Mouse (Mus musculus) intestine, embryonic 16.5 days (tissue): ENCODE results near the gene Fam129b. TPM values are rescaled to one million over a fixed set of nuclear protein-coding genes. Genes with fewer than 3 reads are reported as not detected.

Experiments used
- ATAC-seq: fragments of 200-750 bp; cut with Nextera tagmentation; 2 replicates; pipeline ENCODE4 v1.8.0; 2017; ENCODE audit warnings: moderate TSS enrichment, moderate library complexity
- H3K27ac ChIP-seq: fragments of 300-500 bp; sonication (generic); 2 replicates; pipeline ENCODE4 v1.5.1; 2014; ENCODE audit warnings: mild to moderate bottlenecking, low read length
- H3K27me3 ChIP-seq: fragments of 300-500 bp; sonication (generic); replicated peaks from 2 replicates; pipeline ENCODE4 v1.6.1; 2014; ENCODE audit warnings: low read length, control low read depth, mixed read lengths; ENCODE audit not compliant: control insufficient read depth, insufficient read depth
- H3K36me3 ChIP-seq: fragments of 300-500 bp; sonication (generic); 2 replicates; pipeline ENCODE4 v1.6.1; 2014; ENCODE audit warnings: low read length, control low read depth; ENCODE audit not compliant: control insufficient read depth, insufficient read depth
- H3K4me1 ChIP-seq: fragments of 300-500 bp; sonication (generic); 2 replicates; pipeline ENCODE4 v1.6.1; 2014; ENCODE audit warnings: low read length, control low read depth, mixed read lengths; ENCODE audit not compliant: control insufficient read depth, insufficient read depth
- H3K4me2 ChIP-seq: fragments of 300-500 bp; sonication (generic); 2 replicates; pipeline ENCODE4 v1.6.1; 2014; ENCODE audit warnings: low read depth, low read length, control low read depth
- H3K4me3 ChIP-seq: fragments of 300-500 bp; sonication (generic); 2 replicates; pipeline ENCODE4 v1.5.1; 2014; ENCODE audit warnings: mild to moderate bottlenecking, low read length
- H3K9ac ChIP-seq: fragments of 300-500 bp; sonication (generic); 2 replicates; pipeline ENCODE4 v1.6.1; 2014; ENCODE audit warnings: low read depth, low read length
- H3K9me3 ChIP-seq: fragments of 300-500 bp; sonication (generic); 2 replicates; pipeline ENCODE4 v1.6.1; 2016; ENCODE audit warnings: low read length, control low read depth; ENCODE audit not compliant: control insufficient read depth
- WGBS: fragments of 180-500 bp; shearing (Covaris S2); extraction: QIAGEN DNeasy Blood & Tissue Kit; methylation state at CpG from one replicate; pipeline ENCODE4 v1.1.7; 2014; 5-methylcytosine and 5-hydroxymethylcytosine counted together
- polyA plus RNA-seq: library from polyadenylated mRNA; unstranded; fragments of >200 nt; fragmentation: Nextera tagmentation; extraction: Ambion mirVana; gene quantifications from 2 replicates; pipeline ENCODE4 v1.2.1, GENCODE M21; 2015

The Fam129b gene
- polyA plus RNA-seq: 35.4 and 37.8 TPM in 2 replicates

DNA sequence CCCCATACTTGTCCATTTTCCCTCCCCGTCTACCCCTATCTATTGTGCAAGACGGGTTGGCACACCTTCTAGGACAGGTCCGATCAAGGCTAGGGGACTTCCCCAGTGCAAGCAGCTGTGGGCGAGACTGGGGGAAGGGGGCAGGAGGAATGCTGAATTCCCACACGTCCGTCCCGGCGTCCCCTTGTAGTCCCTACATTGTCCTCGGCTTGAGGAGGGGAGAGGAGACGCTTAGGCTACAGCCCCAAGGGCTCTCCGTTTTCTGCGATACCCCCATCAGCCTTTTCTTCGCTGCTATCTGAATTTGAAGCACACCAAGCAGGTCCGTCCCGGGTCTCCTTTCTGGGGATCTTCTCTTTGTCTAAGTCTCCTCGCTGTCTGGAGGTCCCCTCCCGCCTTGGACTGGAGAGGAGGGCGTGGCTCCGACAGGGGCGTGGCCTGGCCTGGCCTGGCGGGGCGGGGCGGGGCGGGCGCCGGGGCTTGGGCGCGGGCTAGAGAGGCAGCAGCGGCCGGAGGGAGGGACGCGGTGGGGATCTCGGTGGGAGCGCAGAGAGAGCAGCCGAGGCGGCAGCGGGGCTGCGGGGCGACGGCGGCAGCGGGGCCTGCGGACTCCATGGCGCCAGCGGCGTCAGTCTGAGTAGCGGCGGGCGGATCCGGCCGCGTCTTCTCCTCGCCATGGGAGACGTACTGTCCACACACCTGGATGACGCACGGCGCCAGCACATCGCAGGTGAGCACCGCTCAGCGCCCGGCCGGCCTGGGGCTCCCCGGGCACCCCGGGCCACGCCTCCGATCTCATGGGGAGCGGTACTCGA, at the start of gene Fam129b:
TSS of gene Fam129b (plus strand) at position 440 of the 815 bp plus-strand sequence.
- Histone ChIP-seq H3K9me3 (no peaks in the 10 kb centered on the region), H3K4me2 (peak within 1 kb of the TSS; percentile 78), H3K9ac (peak within 1 kb of the TSS; percentile 88), H3K27ac (peak within 1 kb of the TSS; percentile 91), H3K27me3 (no peaks in the 10 kb centered on the region), H3K36me3 (no peaks in the 10 kb centered on the region), H3K4me3 (peak within 1 kb of the TSS; percentile 83), H3K4me1 (peaks cover 56% of the 10 kb centered on the region)
- WGBS: under 1% methylated on average over 66 of the region's 68 CpGs
- ATAC-seq: peak; percentile 88

DNA sequence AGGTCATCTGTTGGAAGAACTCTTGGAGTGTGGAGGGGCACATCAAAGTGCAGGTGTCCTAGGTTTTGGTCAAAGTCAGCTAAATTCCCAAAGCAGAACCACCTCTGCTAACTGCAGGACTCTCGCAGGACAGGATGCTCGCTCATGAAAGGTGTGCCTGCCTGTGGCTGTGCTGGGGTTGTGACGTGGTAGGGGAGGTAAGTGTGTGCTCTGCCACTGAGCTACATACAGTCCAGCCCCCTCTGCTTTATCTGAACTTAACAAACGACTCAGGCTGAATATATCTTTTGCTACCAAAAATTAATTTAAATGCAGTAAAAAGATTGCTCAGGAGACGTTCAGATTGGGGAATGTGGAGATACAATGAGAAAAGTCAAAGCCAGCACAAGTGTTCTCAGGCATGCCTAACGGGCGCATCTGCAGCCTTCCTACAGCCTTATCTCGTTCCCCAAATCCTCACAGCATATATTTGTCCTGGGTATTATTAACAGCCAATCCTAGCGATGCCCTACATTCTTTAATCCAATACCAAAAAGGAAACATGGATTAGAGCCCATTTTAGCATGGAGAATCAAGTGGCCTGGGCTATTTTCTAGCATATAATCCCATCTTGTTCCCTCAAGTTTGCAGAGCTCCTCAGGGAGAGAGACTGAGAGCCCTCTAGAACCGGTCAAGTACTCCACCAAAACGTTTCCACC, 46.8 kb upstream of the Fam129b start:
- Histone ChIP-seq H3K4me2 (no peak overlapping the region), H3K27ac (no peak overlapping the region), H3K27me3 (no peaks in the 10 kb centered on the region), H3K4me1 (peaks cover 9% of the 10 kb centered on the region; the same call in 1 of the 2 replicates), H3K9ac (no peak overlapping the region; the same call in 1 of the 2 replicates), H3K36me3 (no peaks in the 10 kb centered on the region), H3K4me3 (no peak overlapping the region), H3K9me3 (no peaks in the 10 kb centered on the region)
- 73% methylated on average over 11 of the region's 11 CpGs for WGBS
- ATAC-seq: no peak

GRCm38 (mm10) chr2:32834496-32834895, 41.4 kb upstream of the Fam129b start:
- peak overlapping the region; percentile 74 for H3K27ac ChIP-seq
- H3K9ac ChIP-seq: 0 out of 2 replicates have a peak overlapping the region, but pooled peaks have one; percentile 17
- H3K4me1 ChIP-seq: peaks cover 12% of the 10 kb centered on the region; the same call in 1 of the 2 replicates
- H3K36me3 ChIP-seq: no peaks in the 10 kb centered on the region
- H3K27me3 ChIP-seq: no peaks in the 10 kb centered on the region
- H3K4me3 ChIP-seq: no peak overlapping the region
- H3K9me3 ChIP-seq: no peaks in the 10 kb centered on the region
- peak; percentile 64 for ATAC-seq
- WGBS: 24% methylated on average over 7 of the region's 7 CpGs
- peak overlapping the region; percentile 7 for H3K4me2 ChIP-seq

DNA sequence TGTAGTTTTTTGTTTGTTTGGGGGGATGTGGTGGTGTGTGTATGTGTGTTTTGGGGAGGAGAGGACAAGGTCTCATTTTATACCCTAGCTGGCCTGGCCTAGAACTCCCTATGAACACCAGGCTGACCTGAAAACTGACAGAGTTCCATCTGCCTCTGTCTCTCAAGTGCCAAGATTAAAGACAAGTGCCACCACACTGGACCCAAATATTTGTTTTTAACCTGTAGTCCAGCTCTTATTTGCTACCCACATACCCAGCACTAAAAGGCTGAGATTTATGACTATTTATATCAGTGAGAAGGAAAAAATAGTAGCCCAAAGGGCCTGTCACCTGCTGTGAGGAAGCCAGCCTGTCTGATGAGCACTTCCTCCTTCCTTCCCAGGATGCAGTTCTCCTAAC, 40.3 kb upstream of the Fam129b start:
- no peaks in the 10 kb centered on the region for H3K9me3 ChIP-seq
- H3K9ac ChIP-seq: no peak overlapping the region
- ATAC-seq: no peak
- H3K4me1 ChIP-seq: peaks cover 12% of the 10 kb centered on the region; the same call in 1 of the 2 replicates
- H3K27me3 ChIP-seq: no peaks in the 10 kb centered on the region
- peak overlapping the region; percentile 74; the same call in 1 of the 2 replicates for H3K27ac ChIP-seq
- H3K36me3 ChIP-seq: no peaks in the 10 kb centered on the region
- no peak overlapping the region for H3K4me2 ChIP-seq
- H3K4me3 ChIP-seq: no peak overlapping the region

DNA sequence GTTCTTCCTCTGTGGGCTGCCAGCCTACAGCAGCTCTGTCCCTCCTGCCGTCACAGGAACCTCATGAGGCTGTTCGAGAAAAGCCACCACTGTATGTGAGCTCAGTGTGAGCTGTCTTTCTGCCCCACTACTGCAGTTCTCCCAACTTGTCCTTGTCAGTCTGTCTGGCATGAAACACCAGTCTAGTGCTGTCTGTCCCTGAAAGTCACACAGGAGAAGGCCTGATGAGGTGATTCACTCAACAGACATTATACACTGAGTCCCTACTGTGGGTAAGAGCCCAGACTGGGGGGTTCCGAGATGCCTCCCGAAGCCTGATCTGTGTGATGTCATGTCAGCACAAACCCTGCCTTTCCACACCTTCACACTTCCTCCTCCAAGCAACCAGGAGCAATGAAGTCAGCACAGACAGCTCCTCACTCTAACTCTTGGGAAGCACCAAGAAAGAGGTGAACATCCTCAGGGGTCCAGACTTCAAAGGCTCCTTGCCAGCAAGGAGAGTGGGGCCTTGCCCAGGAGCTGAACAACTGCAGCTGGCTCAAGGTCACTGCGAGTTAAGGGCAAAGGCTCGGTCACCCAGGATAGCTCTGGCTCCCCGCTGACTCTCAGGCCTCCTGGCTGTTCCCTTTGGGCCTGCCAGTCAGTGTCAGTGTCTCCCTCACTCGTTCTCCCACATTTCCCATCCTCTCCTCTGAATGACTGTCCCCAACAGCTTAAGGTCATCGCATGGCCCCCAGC, 37.6 kb upstream of the Fam129b start:
- no peak for ATAC-seq
- H3K27ac ChIP-seq: no peak overlapping the region
- no peak overlapping the region for H3K9ac ChIP-seq
- no peaks in the 10 kb centered on the region for H3K36me3 ChIP-seq
- no peak overlapping the region for H3K4me3 ChIP-seq
- no peaks in the 10 kb centered on the region for H3K27me3 ChIP-seq
- H3K4me2 ChIP-seq: no peak overlapping the region
- H3K9me3 ChIP-seq: no peaks in the 10 kb centered on the region
- peaks cover 12% of the 10 kb centered on the region; the same call in 1 of the 2 replicates for H3K4me1 ChIP-seq
- WGBS: 64% methylated on average over 9 of the region's 9 CpGs

- Histone ChIP-seq H3K36me3 (no peaks in the 10 kb centered on the region), H3K4me3 (no peak overlapping the region), H3K9me3 (no peaks in the 10 kb centered on the region), H3K4me1 (peaks cover 7% of the 10 kb centered on the region; the same call in 1 of the 2 replicates), H3K27me3 (no peaks in the 10 kb centered on the region), H3K4me2 (no peak overlapping the region), H3K9ac (no peak overlapping the region), H3K27ac (no peak overlapping the region)
- WGBS: 68% methylated on average over 2 of the region's 2 CpGs
- no peak for ATAC-seq
Observed at GRCm38 (mm10) chr2:32839261-32839660, 36.7 kb upstream of the Fam129b start.

DNA sequence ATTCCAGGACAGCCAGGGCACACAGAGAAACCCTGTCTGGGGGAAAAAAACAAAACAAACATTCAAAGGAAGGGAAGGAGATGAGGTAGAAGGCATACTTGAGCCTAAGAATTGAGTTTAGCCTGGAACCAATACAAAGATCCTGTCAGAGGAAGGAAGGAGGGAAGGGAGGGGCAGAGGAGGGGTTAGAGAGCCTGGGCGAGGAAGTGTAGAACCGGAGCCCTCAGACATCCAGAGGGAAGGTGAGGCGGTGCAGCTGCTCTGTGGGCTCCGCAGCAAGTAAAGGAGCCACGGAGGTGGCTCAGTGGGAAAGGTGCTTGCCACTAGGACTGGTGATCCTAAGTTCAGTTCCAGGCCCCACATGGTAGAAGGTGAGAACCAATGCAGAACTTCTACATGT, 34.8 kb upstream of the Fam129b start:
- no peak overlapping the region for H3K4me2 ChIP-seq
- no peaks in the 10 kb centered on the region for H3K36me3 ChIP-seq
- WGBS: 59% methylated on average over 5 of the region's 5 CpGs
- H3K9ac ChIP-seq: no peak overlapping the region
- no peak overlapping the region for H3K4me3 ChIP-seq
- H3K27ac ChIP-seq: no peak overlapping the region
- H3K9me3 ChIP-seq: no peaks in the 10 kb centered on the region
- H3K27me3 ChIP-seq: no peaks in the 10 kb centered on the region
- H3K4me1 ChIP-seq: 0 out of 2 replicates have a peak, but pooled peaks cover 2% of the 10 kb centered on the region
- no peak for ATAC-seq

GRCm38 (mm10) chr2:32842558-32842957, 33.4 kb upstream of the Fam129b start:
- Histone ChIP-seq H3K27ac (no peak overlapping the region), H3K9me3 (no peaks in the 10 kb centered on the region)
- WGBS: 43% methylated on average over 4 of the region's 4 CpGs

More at GRCm38 (mm10) chr2:32842558-32842957, 33.4 kb upstream of the Fam129b start:
- H3K4me2 ChIP-seq: no peak overlapping the region
- ATAC-seq: no peak
- no peaks in the 10 kb centered on the region for H3K36me3 ChIP-seq
- H3K9ac ChIP-seq: no peak overlapping the region
- no peak overlapping the region for H3K4me3 ChIP-seq
- peaks cover 5% of the 10 kb centered on the region; the same call in 1 of the 2 replicates for H3K4me1 ChIP-seq
- no peaks in the 10 kb centered on the region for H3K27me3 ChIP-seq
